Mouse (Mus musculus) liver, embryonic 18 days (tissue): Measurements from ENCODE around the gene Scnm1. TPM values are rescaled to one million over a fixed set of nuclear protein-coding genes. Genes with fewer than 3 reads are reported as not detected.

Experiments used
- polyA plus RNA-seq: library from polyadenylated mRNA; depleted of rRNA; stranded (reverse); fragments of >200 nt; gene quantifications from 2 replicates; pipeline ENCODE4 v1.2.3, GENCODE M21; 2012; rRNA removed

Gene Scnm1
- 32.8 and 34.1 TPM in 2 replicates for polyA plus RNA-seq

DNA sequence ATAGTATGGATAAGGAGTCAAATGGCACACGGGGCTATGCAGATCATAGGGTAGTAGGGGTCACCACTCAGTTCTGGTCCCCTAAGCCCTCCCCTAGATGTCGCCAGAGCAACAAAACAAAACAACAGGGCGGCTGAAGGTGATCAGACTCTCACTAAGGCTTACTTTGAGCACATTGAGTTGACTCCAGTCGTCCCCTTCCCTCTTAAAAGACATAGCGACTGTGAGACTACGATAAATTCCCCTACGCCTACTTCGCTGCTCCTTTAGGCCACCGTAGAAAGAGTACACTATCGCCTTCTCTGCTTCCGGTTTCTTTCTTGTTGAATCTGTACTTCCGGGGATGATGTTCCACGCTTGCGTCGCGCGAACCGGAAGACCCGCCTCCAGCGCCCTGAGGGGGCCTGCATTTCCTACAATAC, at the start of gene Scnm1, which contains the start of gene Lysmd1:
Scnm1 (minus strand) TSS at position 332 of the 422 bp plus-strand sequence.
Lysmd1 (plus strand) TSS at position 409 of the 422 bp plus-strand sequence.

DNA sequence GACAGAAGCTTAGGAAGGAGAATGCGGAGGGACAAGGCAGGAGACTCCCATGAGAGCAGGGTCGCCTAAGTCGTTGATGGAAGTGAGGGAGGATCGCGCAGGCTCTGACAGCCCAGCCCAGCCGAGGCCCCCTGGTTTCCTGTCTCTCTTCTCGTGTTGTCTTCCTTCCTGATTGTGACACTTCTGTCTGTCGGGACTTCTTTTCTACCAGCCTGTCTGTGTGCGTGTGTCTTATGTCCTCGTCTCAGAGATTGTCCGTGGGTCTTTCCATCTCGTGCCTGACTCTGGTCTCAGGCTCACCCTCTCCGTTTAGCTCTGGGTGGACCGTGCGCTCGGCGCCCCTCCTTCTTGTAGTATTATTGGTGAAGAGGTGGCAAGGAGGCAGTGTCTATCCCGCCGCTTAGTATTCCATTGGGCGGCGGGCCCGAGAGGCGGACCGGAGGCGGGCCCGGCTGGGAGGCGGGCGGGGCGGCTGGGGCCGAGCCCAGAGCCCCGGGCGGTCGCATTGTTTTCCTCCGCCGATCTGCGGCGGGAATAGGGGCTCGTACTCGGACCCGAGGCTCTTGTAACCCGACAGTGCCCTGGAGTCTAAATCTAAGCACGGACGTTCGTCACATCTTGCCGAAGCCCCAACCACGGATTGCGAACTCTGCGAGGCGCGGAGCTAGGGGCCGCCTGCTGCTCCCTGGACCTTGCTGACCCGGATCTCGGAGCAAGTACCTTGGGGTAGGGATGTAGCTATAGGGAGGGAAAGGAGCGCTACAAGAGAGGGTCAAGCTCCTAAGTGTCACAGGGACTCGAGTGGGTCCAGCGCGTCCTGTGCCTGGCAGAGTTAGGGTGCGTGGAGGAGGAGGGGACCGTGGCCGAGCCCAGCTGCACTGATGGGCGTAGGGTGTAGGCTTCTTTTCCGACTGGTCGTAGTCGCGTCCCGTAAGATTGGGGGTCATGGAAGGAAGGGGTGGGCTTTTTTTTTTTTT, 26.5 kb upstream of the Scnm1 start, which contains the start of gene Sema6c:
Sema6c (plus strand) TSS at position 471 of the 977 bp plus-strand sequence.

DNA sequence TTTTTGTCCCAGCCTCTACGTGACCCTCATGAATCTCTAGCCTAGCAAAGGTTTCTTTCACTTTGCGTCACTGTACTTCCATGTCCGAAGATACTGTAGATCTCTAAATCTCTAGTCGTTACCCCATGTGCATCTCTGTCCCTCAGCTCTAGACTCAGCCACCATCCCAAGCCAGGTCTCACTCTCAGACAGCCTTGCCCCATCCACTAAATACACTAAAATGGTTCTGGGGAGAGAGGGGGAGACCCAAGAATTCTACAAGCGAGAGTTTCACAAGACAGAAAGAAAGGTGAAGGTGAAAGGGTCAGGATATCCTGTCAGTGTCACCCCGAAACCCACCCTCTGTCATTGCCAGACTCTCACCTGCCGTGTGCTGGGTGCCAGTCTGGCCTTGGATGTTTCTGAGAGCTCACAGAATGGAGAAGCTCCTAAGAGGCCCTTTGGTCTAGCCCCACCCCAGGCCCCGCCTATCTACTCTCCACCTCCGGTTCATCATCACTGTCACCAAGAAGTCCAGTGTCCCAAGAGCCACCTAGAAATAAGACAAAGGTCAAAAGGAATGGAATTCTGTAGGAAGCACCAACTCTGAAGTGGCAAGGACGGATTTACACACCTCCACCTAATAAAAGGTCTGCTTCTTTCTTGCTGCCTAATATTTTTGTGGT, 8.3 kb upstream of the Scnm1 start, which contains the start of gene Tnfaip8l2:
Tnfaip8l2 (minus strand) TSS at position 409 of the 665 bp plus-strand sequence.

DNA sequence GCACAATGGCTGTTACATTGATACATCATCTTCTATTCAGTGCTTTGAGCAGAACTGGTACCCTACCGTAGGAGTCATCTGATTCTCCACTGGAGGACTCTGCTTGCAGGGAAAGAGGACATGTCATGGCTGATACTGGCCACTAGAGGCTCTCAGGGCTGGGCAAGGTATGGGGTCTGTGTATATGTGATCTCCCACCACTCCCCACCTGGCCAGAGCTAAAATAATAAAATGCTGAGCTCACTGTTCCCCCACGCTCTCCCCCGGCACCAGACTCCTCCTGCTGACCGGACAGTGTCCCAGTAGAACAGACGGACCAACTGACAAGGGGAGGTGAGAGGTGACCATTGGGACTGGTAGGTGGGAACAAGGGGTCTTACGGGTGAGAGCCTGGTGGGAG, 9.6 kb downstream of the Scnm1 start, which contains the start of gene Tmod4:
Tmod4 (plus strand) TSS at position 231 of the 400 bp plus-strand sequence.

DNA sequence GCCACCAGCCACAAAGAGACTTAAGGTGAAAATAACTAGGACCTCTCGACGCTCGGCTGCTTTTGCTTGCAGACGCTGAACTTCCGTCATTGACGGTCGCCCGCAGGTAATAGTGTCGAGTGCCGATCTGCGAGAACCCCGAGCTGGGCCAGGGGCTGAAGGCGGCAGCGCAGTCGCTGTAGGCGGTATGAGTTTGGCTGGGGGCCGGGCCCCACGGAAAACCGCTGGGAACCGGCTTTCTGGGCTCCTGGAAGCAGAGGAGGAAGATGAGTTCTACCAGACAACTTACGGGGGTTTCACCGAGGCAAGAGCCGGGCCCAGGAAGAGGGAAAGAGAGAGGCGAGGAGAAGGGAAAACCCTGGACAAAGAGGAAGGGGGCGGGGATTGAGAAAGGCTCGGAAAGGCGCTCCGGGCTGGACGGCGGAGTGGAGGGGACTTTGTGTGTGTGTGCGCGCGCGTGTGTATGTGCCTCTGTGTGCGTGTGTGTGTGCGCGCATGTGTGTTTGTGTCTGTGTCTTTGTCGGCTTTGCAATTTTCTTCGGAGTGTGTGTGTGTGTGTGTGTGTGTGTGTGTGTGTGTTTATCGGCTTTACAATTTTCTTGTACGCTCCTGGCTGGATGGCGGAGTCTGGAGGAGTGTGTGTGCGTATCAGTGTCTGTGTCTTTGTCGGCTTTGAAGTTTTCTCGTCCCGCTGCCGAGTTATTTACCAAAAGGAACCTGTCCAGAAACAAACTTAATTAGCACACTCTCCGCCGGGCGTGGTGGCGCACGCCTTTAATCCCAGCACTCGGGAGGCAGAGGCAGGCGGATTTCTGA, 22.7 kb downstream of the Scnm1 start, which contains the start of gene Vps72:
Vps72 (plus strand) TSS at position 112 of the 816 bp plus-strand sequence.

DNA sequence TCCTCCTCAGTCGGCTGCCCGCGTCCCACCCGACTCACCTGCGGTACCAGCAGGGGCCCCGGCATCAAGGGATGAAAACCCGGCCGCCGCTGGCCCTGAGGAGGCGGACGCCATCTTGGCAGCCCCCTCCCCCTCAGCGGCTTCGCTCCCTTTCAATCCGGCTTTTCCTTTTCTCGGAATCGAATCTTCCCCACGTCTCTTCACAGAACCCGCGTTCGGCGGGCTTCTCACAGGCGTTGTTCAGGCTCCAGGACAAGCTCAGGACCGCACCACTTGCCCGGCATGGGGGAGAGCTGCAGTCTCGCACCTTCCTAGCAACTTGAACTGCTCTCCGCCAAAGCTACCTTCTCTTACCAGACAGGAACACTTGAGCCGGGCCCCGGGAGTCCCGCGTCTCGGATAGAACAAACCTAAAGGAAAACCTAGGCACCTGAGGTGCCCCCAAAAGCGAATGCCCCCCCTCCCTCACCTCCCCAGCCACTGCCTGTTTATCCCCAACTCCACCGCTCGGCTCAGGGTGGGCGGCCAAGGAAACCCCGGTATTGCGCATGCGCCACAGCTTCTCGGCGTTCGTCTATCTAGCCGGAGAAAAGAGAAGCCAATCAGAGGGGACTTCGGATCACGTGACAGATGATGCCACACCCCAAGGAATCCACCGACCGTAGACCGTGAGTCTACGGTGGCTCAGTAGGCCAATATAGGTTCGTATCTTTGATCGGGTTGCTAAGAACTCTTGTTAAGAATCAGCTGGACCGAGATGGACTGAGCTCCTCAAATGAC, 27.3 kb downstream of the Scnm1 start, which contains the start of gene Pip5k1a:
Pip5k1a (minus strand) TSS at position 593 of the 780 bp plus-strand sequence.

Other genes starting within 250 kb of the Scnm1 start
- 147 and 165 TPM in 2 replicates for gene Psmb4, start 247.1 kb downstream of the Scnm1 start, polyA plus RNA-seq
- gene Selenbp1, start 201.0 kb downstream of the Scnm1 start, polyA plus RNA-seq, result 200 and 241 TPM in 2 replicates
- gene Rfx5, start 179.9 kb downstream of the Scnm1 start, polyA plus RNA-seq, result 3.5 and 4.1 TPM in 2 replicates
- 15.9 and 17.3 TPM in 2 replicates for gene Pi4kb, start 159.3 kb downstream of the Scnm1 start, polyA plus RNA-seq
- gene Zfp687, start 118.6 kb downstream of the Scnm1 start, polyA plus RNA-seq, result 5.1 and 6.5 TPM in 2 replicates
- gene Psmd4, start 91.4 kb downstream of the Scnm1 start, polyA plus RNA-seq, result 111 and 114 TPM in 2 replicates
- 8.4 and 8.5 TPM in 2 replicates for gene Pip5k1a, start 27.1 kb downstream of the Scnm1 start, polyA plus RNA-seq
- 21.2 and 23.2 TPM in 2 replicates for gene Vps72, start 23.0 kb downstream of the Scnm1 start, polyA plus RNA-seq
- 0.30 and 0.40 TPM in 2 replicates for gene Tmod4, start 9.5 kb downstream of the Scnm1 start, polyA plus RNA-seq
- gene Lysmd1, start 77 bp upstream of the Scnm1 start, polyA plus RNA-seq, result 5.0 and 5.1 TPM in 2 replicates
- gene Tnfaip8l2, start 8.3 kb upstream of the Scnm1 start, polyA plus RNA-seq, result 10.1 and 11.1 TPM in 2 replicates
- 1.3 and 1.5 TPM in 2 replicates for gene Sema6c, start 26.4 kb upstream of the Scnm1 start, polyA plus RNA-seq
- gene Gabpb2, start 83.9 kb upstream of the Scnm1 start, polyA plus RNA-seq, result 9.5 and 10.4 TPM in 2 replicates
- gene Cdc42se1, start 94.7 kb upstream of the Scnm1 start, polyA plus RNA-seq, result 25.1 and 25.3 TPM in 2 replicates
- gene Mllt11, start 98.2 kb upstream of the Scnm1 start, polyA plus RNA-seq, result 3.4 and 3.8 TPM in 2 replicates
- gene Gm128, start 107.6 kb upstream of the Scnm1 start, polyA plus RNA-seq, result 0.08 and 0.09 TPM in 2 replicates
- gene Bnipl, start 117.2 kb upstream of the Scnm1 start, polyA plus RNA-seq, result 0.02 and 0.04 TPM in 2 replicates
- gene Mindy1, start 147.3 kb upstream of the Scnm1 start, polyA plus RNA-seq, result 34.8 and 35.4 TPM in 2 replicates
- gene Prune1, start 148.1 kb upstream of the Scnm1 start, polyA plus RNA-seq, result 7.7 and 8.3 TPM in 2 replicates
- 1.6 and 1.8 TPM in 2 replicates for gene Anxa9, start 173.2 kb upstream of the Scnm1 start, polyA plus RNA-seq
- gene Cers2, start 180.8 kb upstream of the Scnm1 start, polyA plus RNA-seq, result 69.0 and 71.4 TPM in 2 replicates
- 11.2 and 13.2 TPM in 2 replicates for gene Setdb1, start 223.2 kb upstream of the Scnm1 start, polyA plus RNA-seq